Mouse (Mus musculus) right cerebral cortex, adult 18-20 months (tissue): ENCODE data around the gene Grik5.

ENCODE experiments used
- DNase-seq: peaks from one replicate; pipeline ENCODE4 v3.0.0; 2022; ENCODE audit warnings: mixed read lengths

Gene Grik5

GRCm38 (mm10) chr7:25030032-25030753 is 42.0 kb downstream of the Grik5 start:
- peak; percentile 70 for DNase-seq

GRCm38 (mm10) chr7:25026452-25026851 is 45.7 kb downstream of the Grik5 start:
- DNase-seq = no peak

GRCm38 (mm10) chr7:25025855-25026439 is 46.2 kb downstream of the Grik5 start:
- no peak for DNase-seq

GRCm38 (mm10) chr7:25011592-25011991 is 60.6 kb downstream of the Grik5 start:
- DNase-seq = no peak

GRCm38 (mm10) chr7:25010090-25010913 is 61.8 kb downstream of the Grik5 start:
- DNase-seq = peak; percentile 76

GRCm38 (mm10) chr7:25009099-25009700 is 62.9 kb downstream of the Grik5 start:
- peak; percentile 87 for DNase-seq

- peak; percentile 56 for DNase-seq
Measured at GRCm38 (mm10) chr7:25008635-25009034, 63.5 kb downstream of the Grik5 start.

- peak; percentile 90 for DNase-seq
Measured at GRCm38 (mm10) chr7:25007609-25008374, 64.4 kb downstream of the Grik5 start.

- peak; percentile 87 for DNase-seq
Measured at GRCm38 (mm10) chr7:25006586-25007364, 65.4 kb downstream of the Grik5 start.

GRCm38 (mm10) chr7:25006171-25006570 is 66.0 kb downstream of the Grik5 start:
- DNase-seq = no peak

GRCm38 (mm10) chr7:25005421-25006065 is 66.6 kb downstream of the Grik5 start, which contains the start of gene Atp1a3:
TSS of gene Atp1a3 (minus strand) at chr7:25005958.
- peak; percentile 92 for DNase-seq

- DNase-seq = no peak
Measured at GRCm38 (mm10) chr7:25004806-25005205, 67.3 kb downstream of the Grik5 start.

GRCm38 (mm10) chr7:25003820-25004388 is 68.2 kb downstream of the Grik5 start:
- no peak for DNase-seq

- no peak for DNase-seq
Measured at GRCm38 (mm10) chr7:25003291-25003690, 68.9 kb downstream of the Grik5 start.

- DNase-seq = no peak
Measured at GRCm38 (mm10) chr7:25000711-25001110, 71.4 kb downstream of the Grik5 start.

- no peak for DNase-seq
Measured at GRCm38 (mm10) chr7:25000211-25000610, 71.9 kb downstream of the Grik5 start.

GRCm38 (mm10) chr7:24993081-24993480 is 79.1 kb downstream of the Grik5 start:
- peak; percentile 84 for DNase-seq

GRCm38 (mm10) chr7:24990478-24990877 is 81.7 kb downstream of the Grik5 start:
- DNase-seq = no peak

- DNase-seq = no peak
Measured at GRCm38 (mm10) chr7:24987941-24988340, 84.2 kb downstream of the Grik5 start.

GRCm38 (mm10) chr7:24985799-24986198 is 86.3 kb downstream of the Grik5 start:
- no peak for DNase-seq

- no peak for DNase-seq
Measured at GRCm38 (mm10) chr7:24984307-24984706, 87.8 kb downstream of the Grik5 start.
